ENCODE assay signal across 9 mouse cellular contexts in the genomic region with DNA sequence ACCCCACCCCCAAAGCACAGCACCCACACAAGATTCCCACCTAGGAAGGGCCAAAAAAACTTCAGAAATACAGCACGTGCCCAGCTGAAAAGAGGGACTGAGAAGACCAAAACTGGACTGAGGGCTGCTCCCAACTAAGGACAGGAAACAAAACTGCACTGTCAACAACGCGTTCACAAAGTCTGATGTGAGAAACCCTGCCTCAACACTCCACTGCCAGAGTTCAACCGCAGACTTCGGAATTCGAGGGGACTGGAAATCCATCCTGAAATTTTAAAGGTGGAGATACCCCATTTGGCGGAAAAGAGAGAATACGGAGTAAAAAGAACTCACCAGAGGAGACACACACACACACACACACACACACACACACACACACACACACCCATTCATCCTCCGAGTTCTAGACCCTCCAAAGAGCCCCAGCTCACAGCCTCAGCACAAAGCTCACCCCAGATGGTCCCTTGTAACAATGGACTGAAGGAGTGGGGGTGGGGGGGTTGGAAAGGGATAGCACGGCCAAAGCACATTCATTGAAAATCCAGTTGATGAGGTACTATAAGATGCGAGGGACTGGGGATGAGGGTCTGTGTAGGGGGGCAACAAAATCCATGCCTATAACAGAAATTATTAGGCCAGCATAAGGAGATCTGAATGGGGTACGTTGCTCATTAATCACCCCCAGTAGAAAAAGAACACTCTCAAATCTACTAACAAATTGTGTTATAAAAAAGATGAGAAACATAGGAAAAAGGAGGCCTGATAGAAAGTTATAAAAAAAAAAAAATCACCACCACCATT. TPM values are rescaled to one million over a fixed set of nuclear protein-coding genes. Genes with fewer than 3 reads are reported as not detected.
DNase-seq lines count a peak whose midpoint lies in the region; ATAC-seq lines count a peak whose summit lies in the region.
"Had no signal": no experiment of that assay in that cellular context is flagged by ENCODE, and none has a peak within 500 bp of the region (broad histone marks: within the 10 kb centered on the region; RNA-seq: fewer than 3 reads in every experiment).

No protein-coding gene starts in this region.

- no peaks in the 10 kb centered on the region for H3K36me3 ChIP-seq in hindbrain, embryonic 16.5 days (ENCODE audit: control insufficient read depth, insufficient read depth, low read length)
- no peaks in the 10 kb centered on the region for H3K36me3 ChIP-seq in midbrain, embryonic 14.5 days (ENCODE audit: control insufficient read depth, insufficient read depth, low read length)

- H3K4me2 ChIP-seq in hindbrain, embryonic 16.5 days (ENCODE audit: low read length): peak overlapping the region; percentile 88
- H3K4me2 ChIP-seq in midbrain, embryonic 14.5 days (ENCODE audit: low read length): peak overlapping the region; percentile 67

- peak overlapping the region; percentile 27 for H3K4me3 ChIP-seq in hindbrain, embryonic 16.5 days (ENCODE audit: low read length)
- peak overlapping the region; percentile 76 for H3K4me3 ChIP-seq in midbrain, embryonic 14.5 days (replicated peaks; ENCODE audit: low read depth, low read length)

- H3K9me3 ChIP-seq in hindbrain, embryonic 16.5 days (ENCODE audit: control insufficient read depth, low read length): no peaks in the 10 kb centered on the region
- no peaks in the 10 kb centered on the region for H3K9me3 ChIP-seq in midbrain, embryonic 14.5 days (ENCODE audit: control insufficient read depth, low read length)

- peak; percentile 60 for DNase-seq in heart, adult 11 months
- no peak for DNase-seq in heart, adult 8-10 months (ENCODE audit: low spot score)
- DNase-seq in embryo, embryonic 11 days: peak; percentile 71
- peak; percentile 57 for DNase-seq in midbrain, embryonic 14.5 days
- DNase-seq in kidney, adult 11 months: no peak

- peaks cover 9% of the 10 kb centered on the region for H3K4me1 ChIP-seq in hindbrain, embryonic 16.5 days (ENCODE audit: control insufficient read depth, insufficient read depth, low read depth, low read length)
- peaks cover 13% of the 10 kb centered on the region for H3K4me1 ChIP-seq in midbrain, embryonic 14.5 days (ENCODE audit: control insufficient read depth, insufficient read depth, low read length)

- H3K27ac ChIP-seq in hindbrain, embryonic 16.5 days (ENCODE audit: low read depth, low read length): no peak overlapping the region
- peak overlapping the region; percentile 60; the same call in 1 of the 2 replicates for H3K27ac ChIP-seq in midbrain, embryonic 14.5 days (replicated peaks; ENCODE audit: low read depth, low read length)

- 4% methylated on average over 12 of the region's 12 CpGs for WGBS in hindbrain, embryonic 16.5 days
- under 1% methylated on average over 12 of the region's 12 CpGs for WGBS in midbrain, embryonic 14.5 days

- no peaks in the 10 kb centered on the region for H3K27me3 ChIP-seq in hindbrain, embryonic 16.5 days (replicated peaks; ENCODE audit: control insufficient read depth, insufficient read depth, low read length)
- no peaks in the 10 kb centered on the region for H3K27me3 ChIP-seq in midbrain, embryonic 14.5 days (ENCODE audit: control insufficient read depth, insufficient read depth, low read length)

- no peak for ATAC-seq in hindbrain, embryonic 16.5 days
- ATAC-seq in midbrain, embryonic 14.5 days (ENCODE audit: low FRiP score, low TSS enrichment): no peak
- no peak for ATAC-seq in activated CD4-positive, CD25-positive, alpha-beta regulatory T cell, adult 4 months
- no peak for ATAC-seq in monocyte, adult 5-6 weeks (replicated peaks; ENCODE audit: insufficient number of reproducible peaks, low FRiP score, low TSS enrichment, poor library complexity, severe bottlenecking)

- H3K9ac ChIP-seq in hindbrain, embryonic 16.5 days (ENCODE audit: low read depth, low read length): peak overlapping the region; percentile 43; the same call in 1 of the 2 replicates
- H3K9ac ChIP-seq in midbrain, embryonic 14.5 days (replicated peaks; ENCODE audit: low read length): peak overlapping the region; percentile 75; the same call in 1 of the 2 replicates

RNA-seq across cellular contexts. Expression of a gene that starts 2.4 kb away (rescaled TPM):
- under 1 TPM in 2 of 4 experiments, not detected in 2; 0.03 TPM for total RNA-seq in heart, adult 8-10 months (2022)
- polyA plus RNA-seq in hindbrain, embryonic 16.5 days (2015; fragmentation: Nextera tagmentation; extraction: Ambion mirVana): 6.1 and 11.3 TPM in 2 replicates
- 10.7 and 11.1 TPM in 2 replicates for polyA plus RNA-seq in midbrain, embryonic 14.5 days (2014; fragmentation: Nextera tagmentation; extraction: Ambion mirVana)
- under 1 TPM in 1 of 2 experiments, not detected in 1; 0.24 TPM for polyA plus RNA-seq in activated CD4-positive, CD25-positive, alpha-beta regulatory T cell, adult 4 months (2017; shearing (Covaris generic))
- not detected in 3 replicates for total RNA-seq in monocyte, adult 5-6 weeks (2017)

RNA-seq across cellular contexts. Expression of a gene that starts 21.0 kb away (rescaled TPM):
- not detected for total RNA-seq in heart, adult 8-10 months (2022)
- not detected in 2 replicates for polyA plus RNA-seq in hindbrain, embryonic 16.5 days (2015; fragmentation: Nextera tagmentation; extraction: Ambion mirVana)
- polyA plus RNA-seq in midbrain, embryonic 14.5 days (2014; fragmentation: Nextera tagmentation; extraction: Ambion mirVana): not detected in 2 replicates
- not detected for polyA plus RNA-seq in activated CD4-positive, CD25-positive, alpha-beta regulatory T cell, adult 4 months (2017; shearing (Covaris generic))
- total RNA-seq in monocyte, adult 5-6 weeks (2017): not detected in 3 replicates
- polyA plus RNA-seq: gonadal fat pad, adult 2 months had no signal

RNA-seq across cellular contexts. Expression of a gene that starts 31.4 kb away (rescaled TPM):
- total RNA-seq in heart, adult 8-10 months (2022): 10 to 100 TPM; 41.5 to 49.4 (median 46.7) TPM
- polyA plus RNA-seq in hindbrain, embryonic 16.5 days (2015; fragmentation: Nextera tagmentation; extraction: Ambion mirVana): 120 and 132 TPM in 2 replicates
- 45.3 and 77.5 TPM in 2 replicates for polyA plus RNA-seq in midbrain, embryonic 14.5 days (2014; fragmentation: Nextera tagmentation; extraction: Ambion mirVana)
- polyA plus RNA-seq in activated CD4-positive, CD25-positive, alpha-beta regulatory T cell, adult 4 months (2017; shearing (Covaris generic)): 10 to 100 TPM; 39.3 to 54.1 TPM
- total RNA-seq in monocyte, adult 5-6 weeks (2017): 66.0 to 93.9 TPM (median 80.9 TPM) in 3 replicates

Comparison
In these comparisons a context has a peak if more than half of its experiments do, and no peak if none do; other contexts are left out.
1. DNase-seq: peak in heart, adult 11 months (single experiment), embryo, embryonic 11 days (single experiment) and midbrain, embryonic 14.5 days (single experiment); none in heart, adult 8-10 months (single experiment) and kidney, adult 11 months (single experiment).